Mouse (Mus musculus) intestine, embryonic 15.5 days (tissue): Measurements from ENCODE around the gene Cntrob. TPM values are rescaled to one million over a fixed set of nuclear protein-coding genes. Genes with fewer than 3 reads are reported as not detected.
A peak's percentile ranks its signal among the peaks of the same experiment; 100 is the strongest.

Source experiments
- ATAC-seq: fragments of 200-750 bp; cut with Nextera tagmentation; 2 replicates; pipeline ENCODE4 v1.8.0; 2017; ENCODE audit warnings: moderate TSS enrichment, moderate library complexity
- H3K27ac ChIP-seq: fragments of 300-500 bp; sonication (generic); 2 replicates; pipeline ENCODE4 v1.5.1; 2015; ENCODE audit warnings: mild to moderate bottlenecking, inconsistent platforms
- H3K27me3 ChIP-seq: fragments of 300-500 bp; sonication (generic); replicated peaks from 2 replicates; pipeline ENCODE4 v1.6.1; 2015; ENCODE audit warnings: inconsistent platforms
- H3K36me3 ChIP-seq: fragments of 300-500 bp; sonication (generic); 2 replicates; pipeline ENCODE4 v1.6.1; 2015; ENCODE audit warnings: inconsistent platforms
- H3K4me1 ChIP-seq: fragments of 300-500 bp; sonication (generic); replicated peaks from 2 replicates; pipeline ENCODE4 v1.6.1; 2015; ENCODE audit warnings: inconsistent platforms
- H3K4me2 ChIP-seq: fragments of 300-500 bp; sonication (generic); replicated peaks from 2 replicates; pipeline ENCODE4 v1.6.1; 2015; ENCODE audit warnings: mild to moderate bottlenecking, inconsistent platforms
- H3K4me3 ChIP-seq: fragments of 300-500 bp; sonication (generic); replicated peaks from 2 replicates; pipeline ENCODE4 v1.5.1; 2015; ENCODE audit warnings: inconsistent platforms
- H3K9ac ChIP-seq: fragments of 300-500 bp; sonication (generic); 2 replicates; pipeline ENCODE4 v1.6.1; 2015; ENCODE audit warnings: inconsistent platforms
- H3K9me3 ChIP-seq: fragments of 300-500 bp; sonication (generic); 2 replicates; pipeline ENCODE4 v1.6.1; 2016; ENCODE audit warnings: inconsistent platforms
- WGBS: fragments of 180-500 bp; shearing (Covaris S2); methylation state at CpG from one replicate; pipeline ENCODE4 v1.1.7; 2015; 5-methylcytosine and 5-hydroxymethylcytosine counted together
- polyA plus RNA-seq: library from polyadenylated mRNA; unstranded; fragments of >200 nt; fragmentation: Nextera tagmentation; extraction: Ambion mirVana; gene quantifications from 2 replicates; pipeline ENCODE4 v1.2.1, GENCODE M21; 2015

Cntrob gene
- polyA plus RNA-seq, 1 experiment from 2014 or later: 19.6 TPM

DNA sequence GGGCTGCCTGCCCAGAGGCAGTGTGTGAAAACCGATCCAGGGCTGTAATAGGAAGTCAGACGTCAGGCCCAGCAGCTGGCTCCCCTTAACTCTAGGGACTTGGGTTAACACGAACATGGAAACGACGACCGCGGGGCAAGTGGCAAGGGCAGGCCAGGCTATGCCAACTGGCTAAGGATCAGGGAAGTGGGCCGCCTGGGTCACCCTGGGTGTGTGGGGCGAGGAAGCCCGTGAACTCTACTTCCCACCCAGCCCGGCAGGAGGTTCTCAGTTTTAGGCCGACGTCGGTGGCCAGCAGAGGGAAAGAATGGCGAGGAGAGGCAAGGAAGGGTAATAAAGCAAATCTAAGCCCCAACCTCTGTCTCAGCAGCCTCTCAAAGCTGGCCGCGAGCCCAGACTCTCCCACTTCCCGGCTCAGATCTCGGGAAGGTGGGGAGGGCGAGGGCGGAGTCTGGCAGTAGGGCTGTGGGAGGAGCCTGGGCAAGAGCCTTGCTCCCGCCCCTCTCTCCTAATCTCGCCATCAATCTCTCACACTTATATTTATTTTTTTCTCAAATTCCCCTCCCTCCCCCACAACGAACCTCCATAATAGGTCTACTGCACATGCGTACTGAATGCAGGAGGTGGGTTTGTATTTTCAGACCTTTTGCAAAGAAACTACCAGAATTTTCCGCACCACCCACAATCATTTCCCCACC lies 42.7 kb upstream of the Cntrob start:
- WGBS: 0% methylated on average over 26 of the region's 26 CpGs
- Histone ChIP-seq H3K4me3 (peak overlapping the region; percentile 87), H3K4me2 (peak overlapping the region; percentile 91), H3K4me1 (peaks cover 39% of the 10 kb centered on the region), H3K27me3 (no peaks in the 10 kb centered on the region), H3K36me3 (peaks cover 7% of the 10 kb centered on the region; the same call in 1 of the 2 replicates), H3K27ac (peak overlapping the region; percentile 99), H3K9ac (peak overlapping the region; percentile 58), H3K9me3 (no peaks in the 10 kb centered on the region)
- ATAC-seq: peak; percentile 87

GRCm38 (mm10) chr11:69365722-69366121 lies 42.1 kb upstream of the Cntrob start:
- 13% methylated on average over 6 of the region's 6 CpGs for WGBS
- Histone ChIP-seq H3K9me3 (no peaks in the 10 kb centered on the region), H3K9ac (peak overlapping the region; percentile 58), H3K4me2 (peak overlapping the region; percentile 91), H3K27me3 (no peaks in the 10 kb centered on the region), H3K4me3 (peak overlapping the region; percentile 37), H3K36me3 (peaks cover 13% of the 10 kb centered on the region), H3K27ac (peak overlapping the region; percentile 97), H3K4me1 (peaks cover 34% of the 10 kb centered on the region)
- ATAC-seq: peak; percentile 18

DNA sequence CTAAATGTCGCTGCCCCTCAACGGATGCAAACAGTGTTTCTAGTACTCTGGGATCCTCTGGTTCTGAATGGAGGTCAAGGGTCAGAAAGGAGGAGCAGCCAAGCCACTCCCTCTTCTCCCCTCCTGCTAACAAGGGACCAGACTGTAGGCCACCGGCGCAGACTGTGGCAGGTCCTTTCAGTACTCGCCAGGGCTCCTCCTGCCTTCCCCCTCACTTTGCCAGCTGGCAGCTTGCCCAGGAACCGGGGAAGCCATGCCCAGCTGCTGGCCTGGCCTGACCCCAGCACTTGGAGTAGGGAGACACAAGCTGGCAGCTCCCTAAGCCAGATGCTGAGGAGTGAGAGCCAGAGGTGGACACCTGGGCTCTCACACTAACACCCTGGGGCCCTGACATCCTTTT lies 41.3 kb upstream of the Cntrob start:
- peak overlapping the region; percentile 91 for H3K4me2 ChIP-seq
- no peaks in the 10 kb centered on the region for H3K27me3 ChIP-seq
- peak overlapping the region; percentile 97 for H3K27ac ChIP-seq
- H3K4me1 ChIP-seq: peaks cover 32% of the 10 kb centered on the region
- 1% methylated on average over 6 of the region's 6 CpGs for WGBS
- peak overlapping the region; percentile 14 for H3K4me3 ChIP-seq
- no peaks in the 10 kb centered on the region for H3K9me3 ChIP-seq
- peak; percentile 34 for ATAC-seq
- H3K36me3 ChIP-seq: peaks cover 21% of the 10 kb centered on the region
- H3K9ac ChIP-seq: peak overlapping the region; percentile 58

DNA sequence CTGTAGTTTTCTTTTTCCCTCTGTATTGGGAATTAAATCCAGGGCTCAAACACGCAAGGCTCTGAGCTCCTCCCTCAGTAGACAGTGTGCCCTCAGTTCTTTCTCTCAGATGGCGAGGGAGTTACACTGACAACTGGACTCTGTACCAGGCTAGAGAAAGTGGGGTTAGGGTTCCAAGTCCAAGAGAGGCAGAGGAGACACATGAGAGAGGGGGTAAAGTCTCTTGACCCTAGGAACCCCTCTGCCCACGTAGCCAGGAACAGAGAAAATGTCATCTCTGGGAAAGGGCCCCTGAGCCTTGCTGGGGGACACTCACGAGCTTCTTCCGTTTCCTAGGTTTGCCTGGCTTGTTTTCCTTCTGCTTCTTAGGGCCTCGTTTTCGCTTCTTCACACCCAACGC lies 40.8 kb upstream of the Cntrob start:
- Histone ChIP-seq H3K27me3 (no peaks in the 10 kb centered on the region), H3K9me3 (no peaks in the 10 kb centered on the region), H3K36me3 (peaks cover 26% of the 10 kb centered on the region), H3K4me1 (peaks cover 32% of the 10 kb centered on the region), H3K27ac (peak overlapping the region; percentile 97), H3K9ac (0 out of 2 replicates have a peak overlapping the region, but pooled peaks have one; percentile 58), H3K4me2 (peak overlapping the region; percentile 91), H3K4me3 (peak overlapping the region; percentile 14; the same call in 1 of the 2 replicates)
- 37% methylated on average over 8 of the region's 8 CpGs for WGBS
- no peak for ATAC-seq

DNA sequence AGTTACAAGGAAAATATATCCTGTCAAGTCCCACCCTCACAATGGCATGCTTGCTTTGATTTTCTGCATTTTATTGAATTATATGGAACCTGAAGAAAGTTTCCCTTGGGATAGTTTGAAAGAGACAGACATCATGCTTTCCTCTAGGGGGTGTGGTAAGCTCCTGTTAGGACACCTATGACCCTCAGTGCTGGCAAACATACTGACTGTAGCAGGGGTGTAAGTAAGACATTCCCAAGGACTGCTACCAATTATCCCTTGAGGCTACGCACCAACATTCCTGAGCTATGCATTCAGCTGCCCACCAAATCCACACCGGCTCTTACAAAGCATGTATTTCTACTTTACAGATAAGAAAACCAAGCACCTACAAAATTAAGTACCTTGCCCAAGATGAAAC lies 38.9 kb upstream of the Cntrob start:
- ATAC-seq: no peak

DNA sequence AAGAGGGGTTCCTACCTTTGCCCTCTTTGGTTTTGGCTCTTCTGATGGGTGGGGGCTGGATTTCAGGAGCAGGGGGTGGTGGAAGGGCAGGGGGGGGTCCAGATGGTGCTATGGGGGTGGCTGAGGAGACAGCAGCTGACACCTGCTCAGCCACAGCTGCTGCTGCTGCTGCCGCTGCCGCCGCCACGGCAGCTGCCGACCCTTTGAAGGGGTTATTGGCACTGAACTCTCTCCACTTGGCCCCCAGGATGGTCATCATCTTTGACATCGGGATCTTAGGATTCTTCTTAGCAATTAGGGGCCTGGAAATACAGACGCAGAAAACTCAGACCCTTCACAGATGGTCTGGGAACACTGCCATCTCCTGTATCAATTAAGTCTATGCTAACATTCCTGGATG lies 38.4 kb upstream of the Cntrob start:
- Histone ChIP-seq H3K4me1 (peaks cover 27% of the 10 kb centered on the region), H3K4me2 (no peak overlapping the region), H3K36me3 (peaks cover 46% of the 10 kb centered on the region), H3K4me3 (no peak overlapping the region), H3K27me3 (no peaks in the 10 kb centered on the region), H3K9me3 (no peaks in the 10 kb centered on the region), H3K9ac (no peak overlapping the region), H3K27ac (no peak overlapping the region)
- 73% methylated on average over 7 of the region's 7 CpGs for WGBS
- no peak for ATAC-seq

More for the DNA sequence above, 38.9 kb upstream of the Cntrob start:
- H3K27ac ChIP-seq: no peak overlapping the region
- no peaks in the 10 kb centered on the region for H3K27me3 ChIP-seq
- H3K4me2 ChIP-seq: no peak overlapping the region
- peaks cover 42% of the 10 kb centered on the region for H3K36me3 ChIP-seq
- peaks cover 27% of the 10 kb centered on the region for H3K4me1 ChIP-seq
- WGBS: 83% methylated on average over 2 of the region's 2 CpGs
- no peaks in the 10 kb centered on the region for H3K9me3 ChIP-seq
- no peak overlapping the region for H3K9ac ChIP-seq
- no peak overlapping the region for H3K4me3 ChIP-seq

DNA sequence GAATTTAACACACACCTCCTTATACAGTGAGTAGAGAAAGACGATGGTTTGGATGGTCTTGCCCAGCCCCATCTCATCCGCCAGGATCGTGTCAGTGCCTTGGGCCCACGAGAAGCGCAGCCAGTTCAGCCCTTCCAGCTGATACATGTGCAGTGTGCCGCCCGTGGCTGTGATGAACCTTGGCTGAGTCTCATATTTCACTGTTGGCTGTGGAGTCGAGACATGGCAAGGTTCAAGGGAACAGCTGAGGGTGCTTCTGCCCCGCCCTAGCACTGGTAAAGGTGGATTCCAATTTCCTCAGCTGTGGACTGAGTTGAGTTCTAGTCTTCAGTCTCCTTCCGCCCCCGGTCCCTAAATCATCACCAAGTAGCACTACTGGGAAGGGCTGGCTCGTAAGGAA lies 34.1 kb upstream of the Cntrob start:
- H3K9me3 ChIP-seq: no peaks in the 10 kb centered on the region
- WGBS: 83% methylated on average over 12 of the region's 12 CpGs
- H3K4me3 ChIP-seq: no peak overlapping the region
- no peak overlapping the region for H3K9ac ChIP-seq
- H3K4me1 ChIP-seq: no peaks in the 10 kb centered on the region
- peaks cover 68% of the 10 kb centered on the region for H3K36me3 ChIP-seq
- no peaks in the 10 kb centered on the region for H3K27me3 ChIP-seq
- H3K4me2 ChIP-seq: no peak overlapping the region
- no peak overlapping the region for H3K27ac ChIP-seq
- 0 out of 2 replicates have a peak, but pooled peaks have one; percentile 36 for ATAC-seq

GRCm38 (mm10) chr11:69356544-69356943 lies 33.0 kb upstream of the Cntrob start:
- Histone ChIP-seq H3K4me2 (no peak overlapping the region), H3K27ac (no peak overlapping the region), H3K27me3 (no peaks in the 10 kb centered on the region), H3K9me3 (no peaks in the 10 kb centered on the region), H3K4me1 (no peaks in the 10 kb centered on the region), H3K4me3 (no peak overlapping the region), H3K9ac (no peak overlapping the region), H3K36me3 (peaks cover 75% of the 10 kb centered on the region)
- 89% methylated on average over 5 of the region's 5 CpGs for WGBS
- no peak for ATAC-seq

GRCm38 (mm10) chr11:69346441-69346840 lies 22.9 kb upstream of the Cntrob start:
- Histone ChIP-seq H3K27ac (no peak overlapping the region), H3K9me3 (no peaks in the 10 kb centered on the region), H3K4me3 (no peak overlapping the region), H3K9ac (no peak overlapping the region), H3K36me3 (peaks cover 66% of the 10 kb centered on the region), H3K4me1 (0 out of 2 replicates have a peak, but pooled peaks cover 1% of the 10 kb centered on the region), H3K27me3 (no peaks in the 10 kb centered on the region), H3K4me2 (no peak overlapping the region)
- WGBS: 89% methylated on average over 26 of the region's 26 CpGs
- no peak for ATAC-seq

DNA sequence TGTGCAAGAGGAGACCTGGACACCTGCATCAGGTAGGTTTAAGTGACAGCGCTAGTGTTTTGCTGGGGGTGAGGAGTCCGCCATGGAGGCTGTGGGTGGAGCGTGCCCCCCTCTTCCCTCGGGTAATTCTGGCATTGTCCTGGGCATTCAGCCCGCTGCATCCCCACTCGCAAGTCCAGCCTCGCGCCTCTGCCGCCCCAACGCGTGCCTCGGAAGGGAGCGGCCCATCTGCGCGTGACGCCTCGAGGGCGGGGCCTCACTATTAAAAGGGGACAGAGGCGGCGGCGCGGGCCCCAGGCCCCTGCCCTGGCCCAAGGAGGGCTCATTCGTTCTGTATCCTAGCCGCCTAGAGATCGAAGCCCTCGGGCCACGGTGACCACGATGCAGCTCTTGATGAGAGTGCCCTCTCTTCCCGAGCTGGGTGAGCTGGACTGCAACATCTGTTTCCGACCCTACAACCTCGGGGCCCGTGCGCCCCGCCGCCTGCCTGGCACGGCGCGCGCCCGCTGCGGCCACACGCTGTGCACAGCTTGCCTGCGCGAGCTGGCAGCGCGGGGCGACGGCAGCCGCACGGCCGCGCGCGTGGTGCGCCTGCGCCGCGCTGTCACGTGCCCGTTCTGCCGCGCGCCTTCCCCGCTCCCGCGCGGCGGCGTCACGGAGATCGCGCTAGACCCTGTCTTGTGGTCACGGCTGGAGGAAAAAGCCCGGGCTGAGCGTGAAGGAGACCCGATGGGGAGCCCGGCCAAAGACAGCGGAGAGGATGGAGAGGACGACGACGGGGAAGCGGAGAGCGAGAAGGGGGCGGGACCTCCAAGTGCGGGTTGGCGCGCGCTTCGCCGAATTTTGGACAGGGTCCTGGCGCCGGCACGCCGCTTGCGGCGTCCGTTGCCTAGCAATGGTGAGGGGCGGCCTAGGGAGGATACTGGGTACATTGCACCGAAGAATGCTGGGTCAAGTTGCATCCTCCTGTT lies 16.9 kb upstream of the Cntrob start, which contains the start of gene Rnf227:
Rnf227 (plus strand) TSS at position 301 of the 971 bp plus-strand sequence.
- Histone ChIP-seq H3K4me3 (peak within 1 kb of the TSS; percentile 56), H3K9me3 (no peaks in the 10 kb centered on the region), H3K9ac (peak within 1 kb of the TSS; percentile 65), H3K36me3 (peaks cover 15% of the 10 kb centered on the region), H3K27me3 (no peaks in the 10 kb centered on the region), H3K4me2 (peak within 1 kb of the TSS; percentile 98), H3K4me1 (peaks cover 17% of the 10 kb centered on the region), H3K27ac (peak within 1 kb of the TSS; percentile 73)
- ATAC-seq: peak; percentile 92
- 2% methylated on average over 99 of the region's 99 CpGs for WGBS

DNA sequence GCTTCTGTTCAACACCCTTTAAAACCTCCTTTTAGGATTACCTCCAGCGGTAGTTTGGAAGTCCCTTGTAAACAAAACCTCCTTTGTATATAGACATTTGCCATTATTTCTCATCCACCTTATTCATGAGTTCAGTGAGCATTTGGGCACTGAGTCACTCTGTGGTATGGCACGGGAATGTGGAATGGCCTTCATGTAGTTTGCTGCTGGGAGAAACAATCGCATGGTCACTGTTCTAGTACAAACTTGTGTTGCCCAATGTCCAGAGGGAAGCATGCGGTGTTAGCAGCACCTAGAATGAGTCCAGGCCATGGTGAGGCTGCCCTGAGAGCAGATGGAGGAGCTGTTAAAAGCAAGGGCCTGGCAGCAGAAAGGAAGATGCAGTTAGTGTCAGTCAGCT lies 11.2 kb upstream of the Cntrob start:
- peaks cover 22% of the 10 kb centered on the region for H3K4me1 ChIP-seq
- no peak for ATAC-seq
- H3K4me3 ChIP-seq: no peak overlapping the region

GRCm38 (mm10) chr11:69333922-69334321 lies 10.3 kb upstream of the Cntrob start:
- H3K4me1 ChIP-seq: peaks cover 22% of the 10 kb centered on the region
- no peak overlapping the region for H3K4me2 ChIP-seq
- WGBS: 64% methylated on average over 3 of the region's 3 CpGs
- ATAC-seq: no peak
- H3K9ac ChIP-seq: no peak overlapping the region
- H3K36me3 ChIP-seq: no peaks in the 10 kb centered on the region
- no peaks in the 10 kb centered on the region for H3K9me3 ChIP-seq
- H3K27ac ChIP-seq: no peak overlapping the region
- no peak overlapping the region for H3K4me3 ChIP-seq
- no peaks in the 10 kb centered on the region for H3K27me3 ChIP-seq

More for the DNA sequence above, 11.2 kb upstream of the Cntrob start:
- Histone ChIP-seq H3K36me3 (no peaks in the 10 kb centered on the region), H3K9me3 (no peaks in the 10 kb centered on the region), H3K27me3 (no peaks in the 10 kb centered on the region), H3K4me2 (no peak overlapping the region), H3K27ac (no peak overlapping the region), H3K9ac (no peak overlapping the region)
- WGBS: 49% methylated on average over 4 of the region's 4 CpGs
